Mouse (Mus musculus) neural tube, embryonic 14.5 days (tissue): ENCODE measurements around the gene Gys1. TPM values are rescaled to one million over a fixed set of nuclear protein-coding genes. Genes with fewer than 3 reads are reported as not detected.
A peak's percentile ranks its signal among the peaks of the same experiment; 100 is the strongest.
"Not testable (repeated sequence)": the region's sequence is repeated elsewhere in the genome, so short reads cannot be mapped to it uniquely, and the experiment has no call there.

ENCODE experiments used
- ATAC-seq: fragments of 200-750 bp; cut with Nextera tagmentation; 2 replicates; pipeline ENCODE4 v1.8.0; 2017; ENCODE audit warnings: low read depth, mild to moderate bottlenecking, moderate TSS enrichment, moderate library complexity
- H3K27ac ChIP-seq: fragments of 300-500 bp; sonication (generic); 2 replicates; pipeline ENCODE4 v1.5.1; 2014; ENCODE audit warnings: low read depth, mild to moderate bottlenecking, control low read depth, low read length, moderate library complexity, mixed read lengths
- H3K27me3 ChIP-seq: fragments of 300-500 bp; sonication (generic); 2 replicates; pipeline ENCODE4 v1.6.1; 2014; ENCODE audit warnings: low read length; ENCODE audit not compliant: control insufficient read depth, insufficient read depth
- H3K36me3 ChIP-seq: fragments of 300-500 bp; sonication (generic); 2 replicates; pipeline ENCODE4 v1.6.1; 2014; ENCODE audit warnings: low read length, mixed read lengths; ENCODE audit not compliant: control insufficient read depth, insufficient read depth
- H3K4me1 ChIP-seq: fragments of 300-500 bp; sonication (generic); 2 replicates; pipeline ENCODE4 v1.6.1; 2014; ENCODE audit warnings: low read length; ENCODE audit not compliant: control insufficient read depth, insufficient read depth
- H3K4me2 ChIP-seq: fragments of 300-500 bp; sonication (generic); 2 replicates; pipeline ENCODE4 v1.6.1; 2014; ENCODE audit warnings: mild to moderate bottlenecking, low read depth, low read length, control low read depth
- H3K4me3 ChIP-seq: fragments of 300-500 bp; sonication (generic); 2 replicates; pipeline ENCODE4 v1.5.1; 2014; ENCODE audit warnings: low read depth, low read length, control low read depth, mixed read lengths
- H3K9ac ChIP-seq: fragments of 300-500 bp; sonication (generic); replicated peaks from 2 replicates; pipeline ENCODE4 v1.6.1; 2014; ENCODE audit warnings: low read depth, mild to moderate bottlenecking, control low read depth, low read length, mixed read lengths
- H3K9me3 ChIP-seq: fragments of 300-500 bp; sonication (generic); 2 replicates; pipeline ENCODE4 v1.6.1; 2016; ENCODE audit warnings: low read length; ENCODE audit not compliant: control insufficient read depth
- WGBS: fragments of 180-500 bp; shearing (Covaris S2); extraction: QIAGEN DNeasy Blood & Tissue Kit; methylation state at CpG from one replicate; pipeline ENCODE4 v1.1.7; 2014; 5-methylcytosine and 5-hydroxymethylcytosine counted together
- polyA plus RNA-seq: library from polyadenylated mRNA; unstranded; fragments of >200 nt; fragmentation: Nextera tagmentation; extraction: Ambion mirVana; gene quantifications from 2 replicates; pipeline ENCODE4 v1.2.1, GENCODE M21; 2014

Gys1 gene
- polyA plus RNA-seq, result 18.1 and 19.9 TPM in 2 replicates

DNA sequence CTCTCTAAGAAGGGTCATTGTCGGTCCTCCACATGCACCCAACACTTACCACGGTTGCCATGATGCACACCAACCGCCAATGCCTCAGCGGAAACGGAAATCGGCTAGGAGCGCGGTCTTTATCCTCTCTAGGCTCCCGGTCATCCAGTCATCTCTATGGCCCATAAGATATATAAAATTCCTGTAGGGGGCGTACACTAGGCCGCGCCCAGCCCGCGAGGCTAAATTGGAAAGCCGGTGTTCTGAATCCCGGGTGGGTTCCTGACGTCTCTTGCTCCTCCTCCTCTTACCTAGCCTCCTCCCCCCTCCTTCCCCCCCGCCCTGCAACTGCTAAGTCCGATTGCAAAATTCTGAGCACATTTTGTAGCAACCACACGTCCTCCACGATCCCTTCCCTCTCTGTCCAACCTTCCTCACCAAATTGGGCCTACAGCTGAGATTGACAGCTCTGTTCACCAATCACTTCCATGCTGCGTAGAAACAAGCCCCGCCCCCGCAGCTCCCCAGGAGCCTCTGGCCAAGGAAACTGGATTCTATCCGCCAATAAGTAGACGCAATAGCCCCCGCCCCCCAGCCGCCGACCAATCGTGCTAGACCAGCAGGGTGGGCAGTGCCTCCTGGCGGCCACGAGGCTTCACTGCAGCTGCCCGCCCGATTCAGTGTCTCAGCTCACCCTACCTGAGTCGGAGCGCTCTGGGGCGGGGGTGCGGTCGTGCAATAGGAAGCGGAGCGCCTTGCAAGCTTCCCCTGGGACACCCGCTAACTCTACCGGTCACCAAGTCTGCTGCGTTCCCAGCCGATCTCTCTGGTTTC, at the start of gene Gys1:
Gene Gys1, plus strand, starts transcription at position 642 of the 813 bp plus-strand sequence.
- peak within 1 kb of the TSS; percentile 91 for H3K27ac ChIP-seq
- H3K27me3 ChIP-seq, result no peaks in the 10 kb centered on the region
- WGBS, result 0% methylated on average over 45 of the region's 45 CpGs
- H3K4me2 ChIP-seq, result peak within 1 kb of the TSS; percentile 93
- H3K4me3 ChIP-seq, result peak within 1 kb of the TSS; percentile 65
- H3K9me3 ChIP-seq, result no peaks in the 10 kb centered on the region
- peaks cover 10% of the 10 kb centered on the region for H3K36me3 ChIP-seq
- peak; percentile 95 for ATAC-seq
- peaks cover 28% of the 10 kb centered on the region for H3K4me1 ChIP-seq
- peak within 1 kb of the TSS; percentile 72 for H3K9ac ChIP-seq

DNA sequence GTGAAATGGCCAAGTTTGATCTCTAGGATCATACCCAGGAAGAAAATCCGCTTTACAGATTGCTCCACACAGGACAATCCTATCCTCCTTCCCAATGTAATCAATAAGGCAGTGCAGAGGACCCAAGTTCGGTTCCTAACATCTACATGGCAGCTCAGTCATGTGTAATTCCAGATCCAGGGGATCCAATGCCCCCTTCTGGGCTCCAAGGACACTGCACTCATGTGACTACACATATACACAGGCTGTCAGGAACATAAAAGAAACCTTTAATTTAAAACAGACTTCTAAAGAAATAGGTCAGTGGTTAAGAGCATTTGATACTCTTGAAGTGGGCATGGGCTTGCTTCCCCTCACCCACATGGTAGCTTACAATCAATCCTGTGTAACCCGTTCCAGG, 48.6 kb upstream of the Gys1 start:
- no peak for ATAC-seq
- H3K9ac ChIP-seq, result no peak overlapping the region
- H3K27ac ChIP-seq, result no peak overlapping the region
- 93% methylated on average over 3 of the region's 3 CpGs for WGBS
- no peaks in the 10 kb centered on the region for H3K27me3 ChIP-seq
- H3K36me3 ChIP-seq, result peaks cover 75% of the 10 kb centered on the region
- no peaks in the 10 kb centered on the region for H3K9me3 ChIP-seq
- H3K4me2 ChIP-seq, result no peak overlapping the region
- no peak overlapping the region for H3K4me3 ChIP-seq
- H3K4me1 ChIP-seq, result no peaks in the 10 kb centered on the region

DNA sequence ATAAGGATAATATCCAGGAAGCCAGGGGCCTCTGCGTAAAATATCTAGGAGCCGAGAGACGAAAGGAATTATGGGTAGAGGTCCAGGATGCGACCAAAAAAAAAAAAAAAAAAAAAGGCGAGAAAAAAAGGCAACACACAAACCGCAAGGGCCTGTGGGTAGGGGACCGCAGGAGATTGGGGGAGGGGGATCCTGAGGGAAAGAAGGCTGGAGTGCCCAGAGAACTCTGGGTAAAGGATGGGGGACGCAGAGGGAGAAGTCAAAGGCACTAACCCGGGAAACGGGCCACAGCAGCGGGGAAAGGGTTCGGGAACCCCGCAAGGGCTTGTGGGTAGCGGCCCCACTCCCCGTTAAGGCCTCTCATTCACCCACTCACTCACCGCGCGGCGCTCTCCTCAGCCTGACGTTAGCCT, 39.5 kb upstream of the Gys1 start:
- H3K27me3 ChIP-seq, result no peaks in the 10 kb centered on the region
- peak overlapping the region; percentile 58 for H3K4me3 ChIP-seq
- H3K9ac ChIP-seq, result peak overlapping the region; percentile 84
- peak; percentile 80 for ATAC-seq
- no peaks in the 10 kb centered on the region for H3K9me3 ChIP-seq
- peaks cover 21% of the 10 kb centered on the region for H3K4me1 ChIP-seq
- peak overlapping the region; percentile 98 for H3K4me2 ChIP-seq
- peaks cover 13% of the 10 kb centered on the region for H3K36me3 ChIP-seq
- peak overlapping the region; percentile 91 for H3K27ac ChIP-seq
- WGBS, result 0% methylated on average over 20 of the region's 20 CpGs

DNA sequence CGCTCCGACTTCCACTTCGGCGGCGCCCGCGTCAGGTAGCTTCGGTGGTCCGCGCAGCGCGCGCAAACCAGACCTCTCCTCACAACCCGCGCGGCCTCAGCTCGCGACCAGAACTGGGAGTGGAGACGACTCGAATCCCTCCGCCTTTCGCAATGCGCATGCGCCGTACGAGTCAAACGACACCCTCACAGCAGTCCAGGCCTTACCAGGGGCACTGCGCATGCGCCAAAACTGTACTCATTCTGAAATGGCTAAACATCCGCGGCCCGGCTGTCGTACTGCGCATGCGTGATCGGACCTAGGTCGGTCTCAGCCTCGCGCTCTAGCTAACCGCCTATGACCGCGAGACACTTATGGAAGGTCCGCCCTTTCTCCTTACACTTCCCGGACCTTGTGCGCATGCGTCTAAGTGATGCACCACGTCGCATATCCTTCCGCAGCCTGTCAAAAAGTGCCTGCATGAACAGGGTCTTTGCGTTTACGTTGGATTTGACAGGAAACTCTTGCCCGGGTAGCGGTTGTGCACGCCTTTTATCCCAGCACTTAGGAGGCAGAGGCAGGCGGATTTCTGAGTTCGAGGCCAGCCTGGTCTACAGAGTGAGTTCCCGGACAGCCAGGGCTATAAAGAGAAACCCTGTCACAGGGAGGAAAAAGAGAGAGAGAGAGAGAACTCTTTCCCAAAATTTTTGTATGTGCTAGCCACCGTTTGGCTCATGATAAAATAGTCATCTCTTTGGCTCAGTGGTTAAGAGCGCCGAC, 38.9 kb upstream of the Gys1 start, which contains the start of gene Snrnp70:
Gene Snrnp70, minus strand, starts transcription at position 165 of the 759 bp plus-strand sequence.
- H3K4me1 ChIP-seq, result peaks cover 21% of the 10 kb centered on the region
- H3K36me3 ChIP-seq, result peaks cover 9% of the 10 kb centered on the region
- H3K9me3 ChIP-seq, result no peaks in the 10 kb centered on the region
- peak within 1 kb of the TSS; percentile 84 for H3K9ac ChIP-seq
- peak within 1 kb of the TSS; percentile 91 for H3K27ac ChIP-seq
- ATAC-seq, result peak; percentile 97
- H3K27me3 ChIP-seq, result no peaks in the 10 kb centered on the region
- H3K4me3 ChIP-seq, result peak within 1 kb of the TSS; percentile 58
- WGBS, result under 1% methylated on average over 60 of the region's 60 CpGs
- peak within 1 kb of the TSS; percentile 98 for H3K4me2 ChIP-seq

DNA sequence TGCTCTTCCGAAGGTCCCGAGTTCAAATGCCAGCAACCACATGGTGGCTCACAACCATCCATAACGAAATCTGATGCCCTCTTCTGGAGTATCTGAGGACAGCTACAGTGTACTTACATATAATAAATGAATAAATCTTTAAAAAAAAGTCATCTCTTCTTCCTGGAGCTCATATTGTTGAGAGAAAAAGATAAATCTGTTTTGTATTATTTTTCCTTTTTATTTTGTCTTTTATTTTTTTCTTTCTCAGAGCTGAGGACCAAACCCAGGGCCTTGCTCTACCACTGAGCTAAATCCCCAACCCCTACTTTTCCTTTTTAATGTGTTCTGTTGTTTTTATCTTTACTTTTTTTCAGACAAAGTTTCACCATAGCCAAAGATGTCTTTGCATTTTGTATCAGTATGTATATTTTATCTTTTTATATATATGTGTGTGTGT, 38.3 kb upstream of the Gys1 start:
- 0 out of 2 replicates have a peak, but pooled peaks have one; percentile 15 for ATAC-seq
- not testable (repeated sequence) for H3K36me3 ChIP-seq, H3K9me3 ChIP-seq, H3K27ac ChIP-seq, H3K9ac ChIP-seq, H3K27me3 ChIP-seq
- Histone ChIP-seq H3K4me1 (peaks cover 21% of the 10 kb centered on the region), H3K4me3 (peak overlapping the region; percentile 58), H3K4me2 (peak overlapping the region; percentile 53)
- 6% methylated on average over 3 of the region's 3 CpGs for WGBS

DNA sequence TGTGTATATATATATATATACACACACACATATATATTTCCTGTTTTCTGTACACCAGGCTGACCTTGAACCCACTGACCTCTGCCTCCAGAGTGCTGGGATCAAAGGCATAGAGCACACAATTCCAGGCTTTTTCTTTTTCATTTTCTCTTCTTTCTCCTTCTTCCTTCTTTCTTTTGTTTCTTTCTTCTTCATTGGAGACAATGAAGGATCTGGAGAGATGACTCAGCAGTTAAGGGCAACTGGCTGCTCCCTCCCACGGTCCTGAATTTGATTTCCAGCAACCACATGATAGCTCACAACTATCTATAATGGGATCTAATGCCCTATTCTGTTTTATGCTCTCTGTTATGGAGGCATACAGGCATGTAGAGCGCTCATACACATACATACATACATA, 37.9 kb upstream of the Gys1 start:
- Histone ChIP-seq H3K9me3 (no peaks in the 10 kb centered on the region), H3K27ac (no peak overlapping the region), H3K36me3 (peaks cover 2% of the 10 kb centered on the region; the same call in 1 of the 2 replicates), H3K27me3 (no peaks in the 10 kb centered on the region), H3K4me2 (no peak overlapping the region), H3K9ac (no peak overlapping the region), H3K4me1 (peaks cover 21% of the 10 kb centered on the region), H3K4me3 (no peak overlapping the region)
- WGBS, result 68% methylated on average over 2 of the region's 2 CpGs
- ATAC-seq, result no peak

DNA sequence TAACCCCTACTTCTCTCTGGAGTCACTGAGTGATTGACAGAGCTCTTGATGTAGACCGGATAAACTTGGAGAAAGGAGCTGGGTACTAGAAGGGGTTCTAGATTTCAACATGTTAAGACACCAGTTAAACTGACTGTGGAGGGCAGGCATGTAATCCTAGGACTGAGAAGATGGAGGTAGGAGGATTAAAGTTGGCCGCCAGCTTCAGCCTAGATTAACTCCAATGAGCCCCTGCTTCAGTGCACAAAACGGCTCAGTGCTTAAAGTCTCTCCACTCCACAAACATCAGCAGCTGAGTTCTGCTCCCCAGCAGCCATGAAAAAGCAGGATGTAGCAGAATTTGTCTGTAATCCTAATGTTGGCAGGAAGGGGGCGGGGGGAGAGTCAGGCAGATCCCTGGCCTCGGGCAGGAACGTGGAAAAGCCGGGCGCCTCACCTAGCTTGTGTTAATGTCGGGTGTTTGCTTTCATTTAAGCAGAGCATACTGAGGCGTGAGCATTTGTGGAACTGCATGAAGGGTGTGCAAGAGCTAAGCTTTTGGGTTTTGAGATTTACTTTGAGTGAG, 33.0 kb upstream of the Gys1 start:
- 82% methylated on average over 10 of the region's 10 CpGs for WGBS
- no peak overlapping the region for H3K27ac ChIP-seq
- H3K36me3 ChIP-seq, result no peaks in the 10 kb centered on the region
- no peak overlapping the region for H3K4me3 ChIP-seq
- H3K9me3 ChIP-seq, result no peaks in the 10 kb centered on the region
- ATAC-seq, result no peak
- H3K27me3 ChIP-seq, result peaks cover 14% of the 10 kb centered on the region
- no peaks in the 10 kb centered on the region for H3K4me1 ChIP-seq
- H3K9ac ChIP-seq, result no peak overlapping the region
- no peak overlapping the region for H3K4me2 ChIP-seq

DNA sequence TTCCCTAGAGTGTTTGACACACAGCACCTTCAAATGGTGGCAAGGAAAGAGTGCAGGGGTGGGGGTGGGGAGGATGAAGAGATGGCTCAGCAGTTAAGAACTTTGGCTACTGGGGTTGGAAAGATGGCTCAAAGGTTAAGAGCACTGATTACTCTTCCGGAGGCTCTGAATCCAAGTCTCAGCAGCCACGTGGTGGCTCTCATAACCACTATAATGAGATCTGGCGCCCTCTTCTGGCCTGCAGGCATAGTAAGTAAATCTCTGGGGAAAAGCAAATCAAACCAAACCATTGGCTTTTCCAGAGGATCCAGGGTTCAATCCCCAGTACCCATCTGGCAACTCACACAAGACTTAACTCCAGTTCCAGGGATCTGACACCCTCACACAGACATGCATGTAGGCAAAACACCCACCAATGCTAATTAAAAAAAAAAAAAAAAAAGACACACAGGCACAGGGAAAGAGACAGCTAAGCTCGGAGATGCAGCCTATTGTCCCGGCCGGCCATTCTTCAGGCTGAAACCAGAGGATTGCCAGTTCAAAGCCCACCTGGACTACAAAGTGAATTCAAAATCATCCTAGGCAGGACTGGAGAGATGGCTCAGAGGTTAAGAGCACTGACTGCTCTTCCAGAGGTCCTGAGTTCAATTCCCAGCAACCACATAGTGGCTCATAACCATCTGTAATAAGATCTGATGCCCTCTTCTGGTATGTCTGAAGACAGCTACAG, 30.9 kb upstream of the Gys1 start:
- H3K9me3 ChIP-seq, result no peaks in the 10 kb centered on the region
- no peak for ATAC-seq
- WGBS, result 47% methylated on average over 6 of the region's 6 CpGs

More for the DNA sequence above, 30.9 kb upstream of the Gys1 start:
- H3K36me3 ChIP-seq, result no peaks in the 10 kb centered on the region
- no peak overlapping the region for H3K4me3 ChIP-seq
- no peak overlapping the region for H3K4me2 ChIP-seq
- peaks cover 35% of the 10 kb centered on the region for H3K27me3 ChIP-seq
- H3K9ac ChIP-seq, result no peak overlapping the region
- no peaks in the 10 kb centered on the region for H3K4me1 ChIP-seq
- no peak overlapping the region for H3K27ac ChIP-seq
